Mouse (Mus musculus): ENCODE measurements at regions not wholly inside any gene's neighbourhood (a gene's known extent, or its start where the extent isn't known, plus 50 kb on each side); places are given as distances from the start of the nearest gene placed in this dataset.

DNA sequence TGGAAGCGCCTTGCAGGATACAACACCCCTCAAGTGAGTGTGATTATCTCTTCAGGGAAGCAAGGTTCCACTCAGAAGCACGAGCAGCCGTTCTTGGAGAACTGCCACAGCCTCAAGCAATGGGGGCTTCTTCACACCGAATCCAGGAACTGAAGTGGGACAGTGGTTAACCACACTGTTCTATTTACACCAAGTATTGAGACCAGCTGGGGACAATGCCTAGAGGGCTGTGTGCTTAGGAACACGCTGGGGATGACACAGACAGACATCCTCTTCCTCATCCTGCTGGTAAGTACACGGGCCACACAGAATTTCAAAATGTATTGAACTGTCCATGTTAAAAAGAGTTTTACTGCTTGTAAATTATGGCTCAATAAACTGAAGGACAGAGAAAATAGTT lies 177.0 kb upstream of the Azi2 start:
- no peak for DNase-seq

DNA sequence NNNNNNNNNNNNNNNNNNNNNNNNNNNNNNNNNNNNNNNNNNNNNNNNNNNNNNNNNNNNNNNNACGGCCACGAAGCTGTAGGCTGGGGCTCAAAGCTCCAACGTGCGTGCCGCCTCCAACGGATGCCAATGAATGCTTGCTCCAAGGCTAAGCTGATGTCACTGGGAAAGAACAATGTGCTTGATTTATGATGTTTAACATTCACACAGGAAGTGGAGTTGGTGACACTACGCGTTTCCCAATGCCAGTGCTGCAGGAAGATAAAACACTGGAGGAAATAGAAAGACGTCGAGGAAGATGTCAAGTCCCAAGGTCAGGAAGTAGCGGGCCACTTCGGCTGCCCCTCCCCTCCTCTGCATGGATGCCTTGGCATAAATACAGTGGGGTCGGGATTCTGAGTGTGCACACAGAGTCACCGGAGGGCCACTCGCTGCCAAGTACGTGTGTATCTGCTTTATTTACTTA lies 180.7 kb upstream of the Azi2 start:
- peak; percentile 4 to 14 for DNase-seq

DNA sequence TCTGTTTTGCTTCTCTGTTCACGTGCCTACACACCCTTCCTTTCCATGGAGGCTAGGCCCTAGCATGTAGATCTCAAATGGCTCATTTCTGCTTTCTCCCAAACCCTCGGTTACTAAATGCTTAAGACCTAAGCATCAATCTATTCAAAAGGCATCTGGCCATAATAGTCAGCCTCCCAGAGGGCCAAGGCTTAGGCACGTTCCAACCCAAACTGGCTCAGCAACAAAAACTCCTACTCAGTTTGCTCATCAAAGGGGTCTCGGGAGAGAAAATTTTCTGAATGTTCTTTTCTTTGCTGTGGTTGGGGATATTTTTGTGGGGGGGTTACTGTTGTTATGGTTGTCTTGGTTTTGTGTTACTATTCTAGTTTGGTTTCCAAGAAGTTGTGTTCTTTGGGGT lies 196.8 kb upstream of the Azi2 start:
- no peak for DNase-seq

DNA sequence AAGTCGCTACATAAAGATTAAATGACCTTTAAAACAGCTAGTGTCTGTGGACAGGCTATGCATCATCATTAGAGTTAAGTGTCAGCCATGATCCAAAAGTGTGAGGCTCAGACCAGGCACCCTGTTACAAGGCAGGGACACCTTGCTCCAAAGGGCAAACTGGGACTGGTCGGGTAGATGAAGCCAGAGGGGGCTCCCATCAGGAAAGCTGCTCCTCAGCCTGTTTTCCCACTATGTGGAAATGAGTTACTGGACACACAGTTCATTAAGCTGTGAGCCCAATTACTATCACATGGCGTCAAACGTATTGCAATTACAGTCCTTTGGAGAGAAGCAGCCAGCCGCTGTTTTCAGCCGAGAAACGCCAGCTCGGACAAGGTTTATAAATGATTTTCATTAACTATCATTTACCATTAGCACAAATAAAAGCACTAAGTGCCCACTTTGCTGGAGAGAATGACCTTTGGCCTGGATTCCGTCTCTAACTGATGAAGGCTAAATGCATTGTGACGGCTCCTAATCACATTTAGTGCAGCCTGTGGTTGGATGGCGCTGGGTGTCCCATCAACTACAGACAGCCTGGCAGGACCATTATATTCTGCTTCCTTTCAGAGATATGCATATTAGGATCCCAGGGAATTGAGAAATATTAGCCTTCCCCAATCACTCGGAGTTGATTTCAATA lies 203.5 kb upstream of the Azi2 start:
- DNase-seq: no peak

- DNase-seq: no peak
Measured at GRCm38 (mm10) chr9:117833586-117833985, 203.9 kb upstream of the Rbms3 start.

GRCm38 (mm10) chr9:117814661-117815060 lies 184.9 kb upstream of the Rbms3 start:
- no peak for DNase-seq

- no peak for DNase-seq
Measured at GRCm38 (mm10) chr9:117813216-117813615, 183.5 kb upstream of the Rbms3 start.

- DNase-seq: no peak
Measured at GRCm38 (mm10) chr9:117805812-117806211, 176.1 kb upstream of the Rbms3 start.

GRCm38 (mm10) chr9:117784186-117784591 lies 154.5 kb upstream of the Rbms3 start:
- no peak for DNase-seq

DNA sequence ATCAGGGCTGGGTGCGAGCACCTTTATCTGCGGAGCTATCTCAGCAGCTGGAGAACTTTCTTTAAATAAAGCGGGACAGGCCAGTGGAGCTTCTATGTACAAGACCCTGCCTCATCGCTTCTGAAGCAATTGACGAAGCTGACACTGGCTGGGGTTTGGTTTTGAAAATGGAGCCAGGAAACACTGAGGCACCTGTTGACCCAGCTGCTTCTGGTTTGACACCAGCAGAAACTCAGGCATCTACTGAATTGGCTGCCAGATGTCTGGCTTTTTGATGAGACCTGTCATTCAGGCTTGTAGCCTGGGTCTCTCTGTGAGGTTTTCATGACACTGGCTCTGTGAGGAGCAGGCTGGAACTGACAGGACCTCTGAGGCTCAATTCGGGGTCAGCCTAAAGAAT lies 124.9 kb upstream of the Rbms3 start:
- no peak for DNase-seq

DNA sequence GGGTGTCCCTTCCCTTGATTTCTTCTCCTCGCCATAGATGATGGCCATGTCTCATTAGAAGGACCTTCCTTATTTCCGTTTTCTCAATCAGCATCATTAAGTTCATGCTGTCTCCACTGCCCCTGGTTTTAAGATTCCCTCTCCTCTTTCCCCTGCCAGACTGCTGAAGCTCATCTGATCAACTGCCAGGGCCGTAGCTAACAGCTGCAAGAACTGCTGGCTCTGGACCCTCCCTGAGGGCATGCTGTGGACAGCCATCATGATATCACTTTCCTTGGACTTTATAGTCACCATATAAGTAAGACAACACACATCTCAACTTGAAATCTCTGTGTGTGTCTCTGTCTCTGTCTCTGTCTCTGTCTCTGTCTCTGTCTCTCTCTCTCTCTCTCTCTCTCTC lies 123.8 kb upstream of the Rbms3 start:
- no peak for DNase-seq

GRCm38 (mm10) chr9:117744906-117745305 lies 115.2 kb upstream of the Rbms3 start:
- no peak for DNase-seq

GRCm38 (mm10) chr9:117729366-117729765 lies 99.7 kb upstream of the Rbms3 start:
- no peak for DNase-seq

DNA sequence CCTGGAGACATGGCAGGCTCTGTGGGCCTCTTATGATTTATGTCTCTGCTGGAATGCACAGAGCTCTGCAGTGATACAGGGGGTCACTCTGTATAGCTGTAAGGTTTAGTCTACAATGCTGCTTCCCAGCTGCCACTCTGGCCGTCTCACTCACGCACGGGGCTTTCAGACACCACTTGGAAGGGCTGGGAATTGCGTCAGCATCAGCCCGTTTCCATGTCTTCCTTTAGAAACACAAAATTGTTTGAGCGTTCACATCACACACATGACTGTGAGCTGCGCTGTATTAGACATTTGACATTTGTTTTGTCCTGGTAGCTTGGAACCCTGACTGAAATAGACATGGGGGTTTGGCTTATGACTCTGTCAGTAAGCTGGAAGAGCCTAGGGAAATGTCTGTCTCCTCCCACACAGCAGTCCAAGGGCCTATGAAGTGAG lies 90.5 kb upstream of the Rbms3 start:
- no peak for DNase-seq

DNA sequence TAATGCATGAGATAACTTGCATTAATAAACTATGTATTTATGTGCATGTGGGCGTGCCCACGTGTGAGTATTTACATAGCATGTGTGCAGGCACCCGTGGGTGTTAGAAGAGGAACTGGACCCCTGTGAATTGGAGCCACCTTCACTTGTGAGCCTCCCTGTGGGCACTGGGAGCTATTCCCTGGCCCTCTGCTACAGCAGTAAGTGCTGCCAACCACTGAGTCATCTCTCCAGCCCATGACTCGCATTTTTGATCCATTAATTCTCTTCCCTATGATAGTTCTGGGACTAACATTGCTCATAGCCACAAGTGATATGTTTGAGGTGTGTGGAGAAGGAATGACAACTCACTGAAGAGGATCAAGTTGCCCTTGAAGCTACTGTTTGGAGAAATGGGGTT lies 87.6 kb upstream of the Rbms3 start:
- DNase-seq: no peak

GRCm38 (mm10) chr9:117716476-117716875 lies 86.8 kb upstream of the Rbms3 start:
- no peak for DNase-seq

DNA sequence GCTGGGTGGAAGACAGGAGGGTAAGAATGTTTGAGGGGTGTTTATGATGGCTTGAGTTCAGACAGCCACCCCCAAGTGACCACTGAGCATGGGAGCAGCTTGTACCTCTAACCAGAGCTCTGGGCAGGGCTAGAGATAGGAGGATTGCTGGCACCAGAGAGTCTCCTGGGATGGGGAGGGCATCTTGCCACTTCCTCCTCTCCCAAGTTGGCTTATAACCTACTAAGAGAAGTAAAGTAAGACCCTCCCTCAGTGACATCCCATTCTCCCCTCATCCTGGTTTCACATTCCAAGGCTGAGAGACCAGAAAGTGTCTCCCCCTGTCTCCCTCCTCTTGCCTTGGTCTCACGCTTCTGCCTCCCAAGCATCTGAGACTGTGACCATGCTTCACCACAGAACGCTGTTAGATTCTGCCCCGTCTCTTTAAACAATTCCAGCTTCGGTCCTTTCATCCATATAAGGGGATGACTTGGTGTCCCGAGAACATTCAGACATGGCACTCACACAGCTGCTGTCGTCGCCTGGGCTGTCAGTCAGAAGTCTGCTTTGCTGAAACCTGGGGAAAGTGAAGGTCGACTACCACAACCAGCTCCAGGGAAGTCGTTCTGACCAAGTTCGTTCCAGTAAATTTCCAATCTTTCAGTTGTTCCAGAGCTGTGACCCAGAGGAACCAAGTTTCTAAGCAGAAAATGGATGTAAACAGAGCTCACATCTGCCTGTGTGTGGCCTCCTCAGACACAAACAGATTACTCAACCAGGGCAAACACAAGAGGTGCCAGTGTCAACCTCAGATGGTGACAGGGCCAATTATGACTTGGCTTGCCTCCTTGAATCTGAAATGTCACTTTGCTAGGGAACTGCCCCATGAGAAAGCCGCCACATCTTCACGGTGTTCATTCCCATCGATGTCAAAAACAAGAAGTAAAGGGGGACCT lies 85.3 kb upstream of the Rbms3 start:
- DNase-seq: no peak

DNA sequence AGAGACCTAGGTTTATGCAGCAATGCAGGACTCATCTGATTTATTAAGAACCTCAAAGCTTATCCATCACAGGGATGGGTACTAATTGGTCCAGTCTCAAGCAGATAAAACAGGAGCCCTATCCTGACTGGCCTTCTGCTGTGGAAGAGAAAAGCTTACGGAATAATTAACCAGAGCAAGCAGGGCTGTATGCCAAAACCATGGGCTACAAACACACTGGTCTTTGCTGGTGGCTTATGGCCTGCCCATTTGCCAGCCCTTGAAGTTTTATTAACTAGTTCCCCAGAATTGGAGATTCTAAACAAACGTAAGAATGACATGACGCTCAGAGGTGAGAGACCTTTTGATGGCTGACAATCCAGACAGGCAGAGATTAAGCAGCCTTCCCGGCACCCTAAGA lies 83.4 kb upstream of the Rbms3 start:
- no peak for DNase-seq

GRCm38 (mm10) chr9:117711793-117712192 lies 82.1 kb upstream of the Rbms3 start:
- DNase-seq: no peak

- DNase-seq: no peak
Measured at GRCm38 (mm10) chr9:117710966-117711365, 81.3 kb upstream of the Rbms3 start.

DNA sequence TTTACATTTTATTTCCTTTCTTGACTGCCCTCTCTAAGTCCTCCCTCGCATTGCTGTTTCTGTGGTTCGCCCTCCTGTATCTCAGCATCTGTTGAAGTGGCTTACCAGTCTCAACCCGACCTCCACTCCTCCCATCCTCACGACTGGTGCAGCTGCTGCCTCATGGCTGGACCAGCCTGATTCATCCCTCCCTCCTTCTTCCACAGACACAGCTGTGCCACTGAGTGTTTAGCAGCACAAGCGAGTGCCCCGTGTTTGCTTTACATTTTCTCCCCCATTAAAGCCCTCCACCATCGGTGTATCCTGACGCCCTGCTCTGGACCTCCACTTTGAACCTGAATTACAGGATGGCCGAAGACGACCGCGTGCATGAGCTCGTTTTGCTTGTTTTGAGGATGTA lies 80.0 kb upstream of the Rbms3 start:
- no peak for DNase-seq

- no peak for DNase-seq
Measured at GRCm38 (mm10) chr9:117693001-117693400, 63.3 kb upstream of the Rbms3 start.

DNA sequence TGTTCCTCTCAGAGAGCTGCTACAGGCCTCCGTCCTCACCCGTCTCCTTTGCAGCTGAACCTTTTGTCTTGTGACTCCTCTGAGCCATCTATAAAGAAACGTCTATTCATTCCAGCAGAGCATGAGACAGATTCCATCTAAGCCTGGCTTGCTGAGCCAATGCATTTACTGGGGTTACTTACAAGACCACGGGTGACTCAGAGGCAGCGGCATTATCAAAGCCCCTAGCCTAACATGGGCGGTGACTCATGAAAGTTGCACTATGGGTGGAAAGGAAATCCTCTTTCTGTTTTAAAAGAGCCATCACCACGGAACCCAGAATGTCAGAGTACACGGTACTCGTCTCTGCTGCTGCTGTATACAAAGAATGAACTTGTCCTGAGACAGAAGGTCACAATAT lies 62.8 kb upstream of the Rbms3 start:
- no peak for DNase-seq

DNA sequence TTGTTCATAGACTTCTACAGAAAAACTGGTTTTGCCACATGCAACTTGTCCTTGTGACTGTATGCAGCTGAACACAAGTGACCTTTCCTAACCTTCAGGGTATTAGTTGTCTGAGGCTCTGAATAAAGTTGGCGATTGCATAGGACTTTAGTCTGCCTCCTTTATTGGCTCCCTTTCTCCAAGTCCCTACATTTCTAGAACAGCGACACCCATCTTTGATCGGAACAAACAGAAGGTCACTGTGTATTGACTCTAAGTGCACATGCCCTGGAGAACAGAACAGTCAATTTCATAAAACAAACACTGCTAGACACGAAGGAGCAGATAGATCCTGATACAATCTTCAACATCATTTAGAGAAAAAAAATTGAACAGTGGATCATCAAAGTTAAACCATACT lies 60.2 kb upstream of the Rbms3 start:
- no peak for DNase-seq

All from kidney, adult 8-10 months (tissue).